Mouse (Mus musculus) activated CD4-positive, CD25-positive, alpha-beta regulatory T cell, adult 9 weeks (primary cell): ENCODE data around the gene Slc13a1. TPM values are rescaled to one million over a fixed set of nuclear protein-coding genes. Genes with fewer than 3 reads are reported as not detected.

Experiments used
- polyA plus RNA-seq: library from polyadenylated mRNA; unstranded; fragments of 100-300 nt; shearing (Covaris generic); gene quantifications from one replicate; pipeline ENCODE4 v1.2.1, GENCODE M21; 2017

Slc13a1 gene
- not detected for polyA plus RNA-seq

GRCm38 (mm10) chr6:24167734-24168327, at the start of gene Slc13a1:
Gene Slc13a1, minus strand, starts transcription at chr6:24168092.

Other genes with a start within 250 kb of the Slc13a1 start
- not detected for gene Tas2r118, start 198.0 kb downstream of the Slc13a1 start, polyA plus RNA-seq